Mouse (Mus musculus) mouse embryonic stem cell (cell line): Measurements from ENCODE around the gene Trpm7.

Source experiments
- in situ Hi-C, 2 experiments: fragments of 300-500 bp; cut with MboI; formaldehyde crosslinking; loops; 1 replicate in 1 of 2; 3 replicates in 1 of 2; pipeline ENCODE4 v1.14.3; 2019 to 2020; ENCODE audit warnings: low sequenced_read_pairs in 2 of 2, low pct_unique_long_range_greater_than_20kb in 1 of 2, mixed read lengths in 1 of 2; ENCODE audit not compliant: unreplicated experiment in 1 of 2

The Trpm7 gene

DNA sequence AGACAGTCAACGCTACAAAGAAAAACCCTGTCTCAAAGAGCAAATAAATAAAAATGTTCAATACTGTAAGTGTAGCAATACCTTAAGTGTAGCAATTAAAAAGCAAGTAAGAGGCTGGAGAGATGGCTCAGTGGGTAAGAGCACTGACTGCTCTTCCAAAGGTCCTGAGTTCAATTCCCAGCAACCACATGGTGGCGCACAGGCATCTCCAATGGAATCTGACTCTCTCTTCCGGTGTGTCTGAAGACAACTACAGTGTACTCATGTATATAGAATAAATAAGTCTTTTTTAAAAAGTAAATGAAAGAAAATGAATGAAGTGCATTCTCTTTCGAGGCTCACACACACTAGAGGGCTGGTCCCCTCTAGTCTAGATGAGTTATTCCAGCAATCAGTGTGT lies 107.8 kb downstream of the Trpm7 start:
- in situ Hi-C loops, result loop anchor here in 1 of 2 experiments (5.0 kb wide), 1 partner anchor 229 kb away; no protein-coding TSS in a partner anchor

DNA sequence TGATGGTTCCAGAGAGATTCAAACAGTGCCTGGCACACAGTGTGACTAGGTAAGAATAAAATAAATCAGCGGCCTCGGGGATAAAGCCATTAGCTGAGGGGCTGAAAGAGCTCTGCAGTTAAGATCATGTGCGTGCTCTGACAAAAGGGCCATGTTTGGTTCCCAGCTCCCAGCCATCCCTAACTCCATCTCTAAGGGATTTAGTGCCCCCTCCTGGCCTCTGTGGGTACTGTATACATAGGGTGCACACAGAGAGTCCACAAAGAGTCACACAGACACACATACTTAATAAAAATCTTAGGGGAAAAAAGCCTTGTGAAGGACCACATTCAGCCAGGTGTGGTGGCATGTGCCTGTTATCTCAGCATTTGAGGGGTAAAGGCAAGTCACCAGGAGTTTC lies 108.4 kb downstream of the Trpm7 start:
- in situ Hi-C loops, result loop anchor here in 1 of 2 experiments (5.0 kb wide), 1 partner anchor 230 kb away; no protein-coding TSS in a partner anchor

DNA sequence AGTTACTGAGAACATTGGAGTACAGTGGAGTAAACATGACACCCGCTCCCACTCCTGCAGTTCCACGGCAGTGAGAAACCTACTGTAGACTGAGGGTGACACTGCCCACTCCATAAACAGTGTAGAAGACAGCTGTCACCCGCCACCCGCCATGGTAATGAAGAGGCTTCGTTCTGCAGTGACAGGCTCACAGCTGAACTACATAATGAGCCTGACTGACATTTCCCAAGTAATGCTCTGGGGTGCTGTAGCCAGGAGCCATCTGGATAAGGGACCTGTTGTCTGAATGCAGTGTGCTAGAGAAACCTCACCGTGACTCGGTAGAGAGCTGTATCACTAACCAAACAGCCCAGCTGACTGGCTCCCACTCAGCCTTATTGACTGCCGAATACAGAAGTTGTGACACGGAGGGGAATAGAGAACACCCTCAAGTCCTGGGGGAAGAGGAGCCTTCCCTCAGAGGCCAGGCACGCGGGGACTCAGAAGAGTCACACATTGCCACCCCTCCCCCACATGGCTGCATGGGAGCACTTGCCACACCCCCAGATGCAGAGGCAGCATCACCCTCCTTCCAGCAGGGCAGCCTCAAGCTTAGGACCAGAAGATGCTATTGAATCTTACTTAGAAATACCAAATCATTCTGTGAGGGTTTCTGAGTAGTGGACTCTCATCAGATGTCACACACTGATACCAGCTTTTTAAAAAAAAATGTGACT lies 110.0 kb downstream of the Trpm7 start:
- in situ Hi-C loops, result loop anchor here in 1 of 2 experiments (5.0 kb wide), 1 partner anchor 231 kb away; no protein-coding TSS in a partner anchor

DNA sequence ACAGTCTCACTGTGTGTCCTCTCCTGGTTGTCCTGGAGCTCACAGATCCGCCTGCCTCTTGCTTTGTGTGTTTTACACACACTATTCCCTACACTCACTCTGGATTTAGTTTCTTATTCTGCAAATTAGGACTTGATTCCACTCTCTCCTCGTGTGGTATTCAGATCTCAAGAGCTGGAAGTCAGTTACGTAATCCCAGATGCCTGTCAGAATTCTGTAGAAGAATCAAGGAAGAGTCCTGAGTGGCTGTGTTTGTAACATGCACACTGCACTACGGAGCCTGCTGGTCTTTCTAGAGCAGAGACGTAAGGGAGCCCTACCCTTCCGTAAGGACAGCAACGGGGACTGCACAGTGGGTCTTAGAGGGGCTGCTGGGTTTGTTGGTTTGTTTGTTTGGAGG lies 116.7 kb downstream of the Trpm7 start:
- in situ Hi-C loops, result no loop called here

DNA sequence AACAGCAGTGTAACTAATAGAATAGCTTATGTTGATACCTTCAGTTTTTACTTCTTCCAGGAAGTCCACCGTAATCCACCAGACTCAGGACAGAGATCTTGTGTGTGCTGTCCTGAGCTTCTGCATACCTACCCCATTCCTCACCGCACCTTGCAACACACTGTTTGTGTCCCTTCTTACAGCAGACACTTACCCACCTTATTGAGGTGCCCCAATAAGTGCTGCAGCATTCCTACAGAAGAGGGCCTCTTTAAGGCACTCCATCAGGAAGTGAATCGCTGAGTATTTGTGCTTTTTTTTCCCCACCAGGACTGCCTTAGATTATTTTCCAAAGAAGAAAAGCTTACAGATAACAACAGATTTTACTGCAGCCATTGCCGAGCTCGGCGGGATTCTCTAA lies 120.4 kb downstream of the Trpm7 start:
- in situ Hi-C loops, result no loop called here

DNA sequence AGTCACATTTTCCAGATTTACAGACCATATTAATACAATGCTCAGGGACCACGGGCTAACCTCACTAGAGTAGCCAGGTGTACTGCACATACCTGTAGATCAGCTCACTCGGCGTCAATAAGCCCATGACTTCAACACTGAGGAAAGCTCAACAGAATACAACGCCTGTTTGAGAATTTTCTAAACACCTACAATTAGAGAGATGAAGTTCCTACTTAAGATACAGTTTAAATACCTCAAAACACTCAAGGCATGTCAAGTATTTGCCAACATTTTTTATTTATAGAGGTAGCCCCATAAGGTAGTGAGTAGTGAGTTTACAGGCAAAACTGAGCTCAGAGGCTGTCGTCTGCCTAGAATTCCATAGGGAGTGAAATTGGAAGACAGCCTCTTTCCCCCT lies 132.6 kb downstream of the Trpm7 start:
- in situ Hi-C loops, result no loop called here
